Mouse (Mus musculus) neural tube, embryonic 14.5 days (tissue): Measurements from ENCODE around the gene Nectin1. TPM values are rescaled to one million over a fixed set of nuclear protein-coding genes. Genes with fewer than 3 reads are reported as not detected.

Source experiments
- ATAC-seq: fragments of 200-750 bp; cut with Nextera tagmentation; 2 replicates; pipeline ENCODE4 v1.8.0; 2017; ENCODE audit warnings: low read depth, mild to moderate bottlenecking, moderate TSS enrichment, moderate library complexity
- H3K27ac ChIP-seq: fragments of 300-500 bp; sonication (generic); 2 replicates; pipeline ENCODE4 v1.5.1; 2014; ENCODE audit warnings: low read depth, mild to moderate bottlenecking, control low read depth, low read length, moderate library complexity, mixed read lengths
- H3K27me3 ChIP-seq: fragments of 300-500 bp; sonication (generic); 2 replicates; pipeline ENCODE4 v1.6.1; 2014; ENCODE audit warnings: low read length; ENCODE audit not compliant: control insufficient read depth, insufficient read depth
- H3K36me3 ChIP-seq: fragments of 300-500 bp; sonication (generic); 2 replicates; pipeline ENCODE4 v1.6.1; 2014; ENCODE audit warnings: low read length, mixed read lengths; ENCODE audit not compliant: control insufficient read depth, insufficient read depth
- H3K4me1 ChIP-seq: fragments of 300-500 bp; sonication (generic); 2 replicates; pipeline ENCODE4 v1.6.1; 2014; ENCODE audit warnings: low read length; ENCODE audit not compliant: control insufficient read depth, insufficient read depth
- H3K4me2 ChIP-seq: fragments of 300-500 bp; sonication (generic); 2 replicates; pipeline ENCODE4 v1.6.1; 2014; ENCODE audit warnings: mild to moderate bottlenecking, low read depth, low read length, control low read depth
- H3K4me3 ChIP-seq: fragments of 300-500 bp; sonication (generic); 2 replicates; pipeline ENCODE4 v1.5.1; 2014; ENCODE audit warnings: low read depth, low read length, control low read depth, mixed read lengths
- H3K9ac ChIP-seq: fragments of 300-500 bp; sonication (generic); replicated peaks from 2 replicates; pipeline ENCODE4 v1.6.1; 2014; ENCODE audit warnings: low read depth, mild to moderate bottlenecking, control low read depth, low read length, mixed read lengths
- H3K9me3 ChIP-seq: fragments of 300-500 bp; sonication (generic); 2 replicates; pipeline ENCODE4 v1.6.1; 2016; ENCODE audit warnings: low read length; ENCODE audit not compliant: control insufficient read depth
- WGBS: fragments of 180-500 bp; shearing (Covaris S2); extraction: QIAGEN DNeasy Blood & Tissue Kit; methylation state at CpG from one replicate; pipeline ENCODE4 v1.1.7; 2014; 5-methylcytosine and 5-hydroxymethylcytosine counted together
- polyA plus RNA-seq: library from polyadenylated mRNA; unstranded; fragments of >200 nt; fragmentation: Nextera tagmentation; extraction: Ambion mirVana; gene quantifications from 2 replicates; pipeline ENCODE4 v1.2.1, GENCODE M21; 2014

The Nectin1 gene
- polyA plus RNA-seq, 1 experiment from 2014 or later, result 21.1 TPM

GRCm38 (mm10) chr9:43850281-43850680 is 106.5 kb downstream of the Nectin1 start:
- WGBS, result 81% methylated on average over 8 of the region's 8 CpGs

DNA sequence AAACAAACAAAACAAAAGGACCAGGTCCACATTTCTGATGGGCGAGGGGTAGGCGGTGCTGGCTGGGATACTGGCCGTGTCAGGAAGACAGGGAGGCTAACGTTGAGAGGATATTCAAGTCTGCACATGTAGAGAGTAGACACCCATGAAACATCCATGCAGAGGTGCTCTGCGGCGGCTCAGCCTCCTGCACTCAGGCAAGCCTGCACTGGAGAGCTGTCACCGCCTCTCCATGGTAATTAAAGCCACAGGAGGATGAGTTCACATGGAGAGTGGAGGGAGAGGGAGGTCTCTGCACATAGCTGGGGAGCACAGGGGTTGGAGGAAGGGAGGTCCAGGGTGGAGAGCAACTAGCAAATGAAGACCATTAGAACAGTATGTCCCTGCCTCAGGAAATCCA is 107.4 kb downstream of the Nectin1 start:
- no peaks in the 10 kb centered on the region for H3K4me1 ChIP-seq
- whole genome bisulfite sequencing, result 56% methylated on average over 7 of the region's 7 CpGs
- no peak overlapping the region for H3K4me3 ChIP-seq
- no peaks in the 10 kb centered on the region for H3K36me3 ChIP-seq
- no peak overlapping the region for H3K27ac ChIP-seq
- ATAC-seq, result no peak
- no peaks in the 10 kb centered on the region for H3K27me3 ChIP-seq
- no peaks in the 10 kb centered on the region for H3K9me3 ChIP-seq
- H3K4me2 ChIP-seq, result no peak overlapping the region
- H3K9ac ChIP-seq, result no peak overlapping the region

More at GRCm38 (mm10) chr9:43850281-43850680, 106.5 kb downstream of the Nectin1 start:
- Histone ChIP-seq H3K36me3 (no peaks in the 10 kb centered on the region), H3K27ac (no peak overlapping the region), H3K4me2 (no peak overlapping the region), H3K27me3 (no peaks in the 10 kb centered on the region), H3K4me1 (no peaks in the 10 kb centered on the region), H3K4me3 (no peak overlapping the region), H3K9ac (no peak overlapping the region), H3K9me3 (no peaks in the 10 kb centered on the region)
- ATAC-seq, result no peak

GRCm38 (mm10) chr9:43855887-43856286 is 112.1 kb downstream of the Nectin1 start:
- Histone ChIP-seq H3K36me3 (no peaks in the 10 kb centered on the region), H3K9me3 (no peaks in the 10 kb centered on the region), H3K27me3 (no peaks in the 10 kb centered on the region), H3K4me3 (no peak overlapping the region), H3K4me2 (no peak overlapping the region), H3K4me1 (no peaks in the 10 kb centered on the region), H3K27ac (no peak overlapping the region), H3K9ac (no peak overlapping the region)
- WGBS, result 91% methylated on average over 7 of the region's 7 CpGs
- ATAC-seq, result no peak
